Mouse (Mus musculus): Measurements from ENCODE around the gene Olfr671. TPM values are rescaled to one million over a fixed set of nuclear protein-coding genes. Genes with fewer than 3 reads are reported as not detected.
"Not testable (repeated sequence)": the region's sequence is repeated elsewhere in the genome, so short reads cannot be mapped to it uniquely, and the experiment has no call there.

Olfr671 gene
- not detected in 2 replicates for polyA plus RNA-seq (2012; rRNA removed)

DNA sequence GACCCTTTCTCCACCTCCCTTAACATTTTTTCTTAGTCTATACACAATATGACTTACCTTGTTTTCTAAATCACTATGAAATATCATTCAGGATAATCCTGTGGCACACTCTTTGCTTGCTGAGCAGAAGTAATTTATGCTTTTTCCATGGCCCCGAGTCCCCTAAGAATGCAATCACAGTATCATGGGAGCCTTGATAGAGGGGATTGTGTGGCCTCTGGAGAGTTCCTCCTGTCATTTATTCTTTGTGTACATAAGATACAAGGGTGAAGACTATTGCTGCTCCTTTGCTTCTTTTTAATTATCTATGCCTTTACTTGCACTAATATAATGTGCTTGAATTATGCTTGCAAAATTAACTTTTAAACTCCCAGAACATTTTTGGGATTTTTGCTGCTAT lies at the start of gene Olfr671:
Gene Olfr671, minus strand, starts transcription at position 101 of the 400 bp plus-strand sequence.
- Histone ChIP-seq H3K4me1 (ENCODE audit: control insufficient read depth, insufficient read depth, low read length) (no peaks in the 10 kb centered on the region), H3K4me3 (ENCODE audit: insufficient read depth, low read length) (no peak within 1 kb of the TSS), H3K27ac (ENCODE audit: insufficient read depth, low read length) (no peak within 1 kb of the TSS)
- TF ChIP-seq POLR2A (IDR thresholded peaks at IDR 0.05; ENCODE audit: extremely low read depth, insufficient read depth, low read length) (no peak), CTCF (IDR thresholded peaks at IDR 0.05; ENCODE audit: extremely low read depth, insufficient read depth, low read length) (no peak)

DNA sequence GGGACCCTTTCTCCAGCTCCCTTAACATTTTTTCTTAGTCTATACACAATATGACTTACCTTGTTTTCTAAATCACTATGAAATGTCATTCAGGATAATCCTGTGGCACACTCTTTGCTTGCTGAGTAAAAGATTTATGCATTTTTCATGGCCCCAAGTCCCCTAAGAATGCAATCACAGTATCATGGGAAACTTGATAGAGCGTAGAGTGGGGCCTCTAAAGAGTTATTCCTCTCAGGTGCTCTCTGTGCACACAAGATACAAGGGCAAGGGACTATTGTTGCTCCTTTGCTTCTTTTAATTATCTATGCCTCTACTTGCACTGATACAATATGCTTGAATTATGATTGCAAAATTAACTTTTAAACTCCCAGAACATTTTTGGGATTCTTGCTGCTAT lies 49.4 kb upstream of the Olfr671 start, which contains the start of gene Olfr675:
Gene Olfr675, minus strand, starts transcription at position 101 of the 400 bp plus-strand sequence.
- Histone ChIP-seq H3K4me3 (ENCODE audit: insufficient read depth, low read length) (no peak within 1 kb of the TSS), H3K4me1 (ENCODE audit: control insufficient read depth, insufficient read depth, low read length) (no peaks in the 10 kb centered on the region), H3K27ac (ENCODE audit: insufficient read depth, low read length) (no peak within 1 kb of the TSS)
- TF ChIP-seq POLR2A (IDR thresholded peaks at IDR 0.05; ENCODE audit: extremely low read depth, insufficient read depth, low read length) (no peak), CTCF (IDR thresholded peaks at IDR 0.05; ENCODE audit: extremely low read depth, insufficient read depth, low read length) (no peak)

- H3K4me1 ChIP-seq (ENCODE audit: control insufficient read depth, insufficient read depth, low read length): no peaks in the 10 kb centered on the region
- no peak overlapping the region for H3K4me3 ChIP-seq (ENCODE audit: insufficient read depth, low read length)
- TF ChIP-seq CTCF (IDR thresholded peaks at IDR 0.05; ENCODE audit: extremely low read depth, insufficient read depth, low read length) (no peak; the same call in 1 of the 2 replicates), POLR2A (IDR thresholded peaks at IDR 0.05; ENCODE audit: extremely low read depth, insufficient read depth, low read length) (no peak)
- no peak overlapping the region for H3K27ac ChIP-seq (ENCODE audit: insufficient read depth, low read length)
These were observed 43.6 kb upstream of the Olfr671 start for GRCm38 (mm10) chr7:105022530-105022929.

- H3K27ac ChIP-seq (ENCODE audit: insufficient read depth, low read length): no peak within 1 kb of the TSS
These were observed 23.0 kb upstream of the Olfr671 start, which contains the start of gene Olfr672 for GRCm38 (mm10) chr7:105001929-105002328. Olfr672 (minus strand) TSS chr7:105002029.

GRCm38 (mm10) chr7:104972507-104972906 lies 6.4 kb downstream of the Olfr671 start:
- H3K4me3 ChIP-seq (ENCODE audit: insufficient read depth, low read length); H3K27ac ChIP-seq (ENCODE audit: insufficient read depth, low read length); H3K4me1 ChIP-seq (ENCODE audit: control insufficient read depth, insufficient read depth, low read length): not testable (repeated sequence)

More at GRCm38 (mm10) chr7:105001929-105002328, 23.0 kb upstream of the Olfr671 start, which contains the start of gene Olfr672:
- TF ChIP-seq CTCF (IDR thresholded peaks at IDR 0.05; ENCODE audit: extremely low read depth, insufficient read depth, low read length) (no peak), POLR2A (IDR thresholded peaks at IDR 0.05; ENCODE audit: extremely low read depth, insufficient read depth, low read length) (no peak)
- Histone ChIP-seq H3K4me1 (ENCODE audit: control insufficient read depth, insufficient read depth, low read length) (no peaks in the 10 kb centered on the region), H3K4me3 (ENCODE audit: insufficient read depth, low read length) (no peak within 1 kb of the TSS)

DNA sequence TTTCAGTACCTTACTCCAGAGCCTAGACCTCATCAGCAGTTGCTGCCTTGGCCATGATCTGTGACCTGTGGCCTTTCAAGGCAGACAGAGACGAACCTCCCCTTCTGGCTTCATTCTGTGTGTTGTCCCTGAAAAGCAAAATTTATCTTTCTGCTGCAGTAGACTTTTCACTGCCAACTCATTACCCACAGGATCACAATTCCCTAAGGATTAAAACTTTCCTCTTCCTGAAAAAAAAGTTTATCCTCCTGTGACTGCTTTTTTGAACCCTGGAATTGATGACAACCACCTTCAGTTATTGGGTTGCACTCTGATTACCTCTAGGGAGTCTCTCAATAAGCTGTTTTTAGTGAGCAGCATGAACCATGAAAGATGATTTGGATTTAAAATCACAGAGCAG lies 16.4 kb downstream of the Olfr671 start, which contains the start of gene Olfr670:
Gene Olfr670, minus strand, starts transcription at position 101 of the 400 bp plus-strand sequence.
- H3K4me1 ChIP-seq (ENCODE audit: control insufficient read depth, insufficient read depth, low read length): no peaks in the 10 kb centered on the region
- TF ChIP-seq CTCF (IDR thresholded peaks at IDR 0.05; ENCODE audit: extremely low read depth, insufficient read depth, low read length): no peak
- no peak for TF ChIP-seq POLR2A (IDR thresholded peaks at IDR 0.05; ENCODE audit: extremely low read depth, insufficient read depth, low read length)
- no peak within 1 kb of the TSS for H3K27ac ChIP-seq (ENCODE audit: insufficient read depth, low read length)
- H3K4me3 ChIP-seq (ENCODE audit: insufficient read depth, low read length): no peak within 1 kb of the TSS

GRCm38 (mm10) chr7:104950234-104950633 lies 28.7 kb downstream of the Olfr671 start:
- not testable (repeated sequence) for H3K4me1 ChIP-seq (ENCODE audit: control insufficient read depth, insufficient read depth, low read length); H3K4me3 ChIP-seq (ENCODE audit: insufficient read depth, low read length); H3K27ac ChIP-seq (ENCODE audit: insufficient read depth, low read length)

GRCm38 (mm10) chr7:104933940-104934339 lies 45.0 kb downstream of the Olfr671 start, which contains the start of gene Olfr669:
Olfr669 (plus strand) TSS chr7:104934240.
- H3K27ac ChIP-seq (ENCODE audit: insufficient read depth, low read length): no peak within 1 kb of the TSS
- no peak for TF ChIP-seq CTCF (IDR thresholded peaks at IDR 0.05; ENCODE audit: extremely low read depth, insufficient read depth, low read length)
- no peak for TF ChIP-seq POLR2A (IDR thresholded peaks at IDR 0.05; ENCODE audit: extremely low read depth, insufficient read depth, low read length)
- no peaks in the 10 kb centered on the region for H3K4me1 ChIP-seq (ENCODE audit: control insufficient read depth, insufficient read depth, low read length)
- no peak within 1 kb of the TSS for H3K4me3 ChIP-seq (ENCODE audit: insufficient read depth, low read length)

DNA sequence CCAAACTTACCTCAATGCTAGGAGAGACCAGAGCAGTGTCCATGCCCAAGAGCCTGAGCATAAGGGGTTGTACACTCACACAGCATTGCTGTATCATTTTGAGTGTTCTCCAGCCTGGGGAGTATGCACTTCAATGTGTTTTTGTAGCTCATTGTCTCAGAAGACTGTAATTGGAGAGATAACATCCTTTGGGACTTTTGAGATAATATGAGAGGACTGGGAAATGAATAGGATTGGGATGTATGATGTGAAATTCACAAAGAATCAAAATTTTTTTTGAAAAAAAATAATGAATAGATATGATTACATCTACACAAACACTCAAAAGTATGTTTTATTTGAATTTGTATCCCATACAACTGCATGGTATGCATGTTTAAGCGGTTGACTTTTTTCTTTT lies 51.0 kb downstream of the Olfr671 start, which contains the start of gene Olfr668:
Gene Olfr668, minus strand, starts transcription at position 101 of the 400 bp plus-strand sequence.
- no peak within 1 kb of the TSS for H3K4me3 ChIP-seq (ENCODE audit: insufficient read depth, low read length)
- H3K4me1 ChIP-seq (ENCODE audit: control insufficient read depth, insufficient read depth, low read length): no peaks in the 10 kb centered on the region
- H3K27ac ChIP-seq (ENCODE audit: insufficient read depth, low read length): no peak within 1 kb of the TSS
- no peak for TF ChIP-seq POLR2A (IDR thresholded peaks at IDR 0.05; ENCODE audit: extremely low read depth, insufficient read depth, low read length)
- TF ChIP-seq CTCF (IDR thresholded peaks at IDR 0.05; ENCODE audit: extremely low read depth, insufficient read depth, low read length): no peak

Other genes starting within 250 kb of the Olfr671 start
- not detected in 2 replicates for gene Usp17le, start 201.7 kb downstream of the Olfr671 start, polyA plus RNA-seq (2012; rRNA removed)
- gene Usp17lb, start 136.5 kb downstream of the Olfr671 start, polyA plus RNA-seq (2012; rRNA removed): not detected in 2 replicates
- gene Usp17la, start 122.1 kb downstream of the Olfr671 start, polyA plus RNA-seq (2012; rRNA removed): not detected in 2 replicates
- not detected in 2 replicates for gene Olfr665, start 101.1 kb downstream of the Olfr671 start, polyA plus RNA-seq (2012; rRNA removed)
- gene Olfr666, start 83.2 kb downstream of the Olfr671 start, polyA plus RNA-seq (2012; rRNA removed): not detected in 2 replicates
- gene Olfr667, start 57.6 kb downstream of the Olfr671 start, polyA plus RNA-seq (2012; rRNA removed): not detected in 2 replicates
- gene Olfr668, start 51.1 kb downstream of the Olfr671 start, polyA plus RNA-seq (2012; rRNA removed): not detected in 2 replicates
- gene Olfr669, start 44.9 kb downstream of the Olfr671 start, polyA plus RNA-seq (2012; rRNA removed): not detected in 2 replicates
- gene Olfr670, start 16.5 kb downstream of the Olfr671 start, polyA plus RNA-seq (2012; rRNA removed): not detected in 2 replicates
- not detected in 2 replicates for gene Olfr672, start 22.9 kb upstream of the Olfr671 start, polyA plus RNA-seq (2012; rRNA removed)
- not detected in 2 replicates for gene Olfr675, start 49.3 kb upstream of the Olfr671 start, polyA plus RNA-seq (2012; rRNA removed)
- not detected in 2 replicates for gene Olfr676, start 53.6 kb upstream of the Olfr671 start, polyA plus RNA-seq (2012; rRNA removed)
- gene Olfr677, start 72.2 kb upstream of the Olfr671 start, polyA plus RNA-seq (2012; rRNA removed): not detected in 2 replicates
- not detected in 2 replicates for gene Olfr678, start 85.3 kb upstream of the Olfr671 start, polyA plus RNA-seq (2012; rRNA removed)
- not detected in 2 replicates for gene Olfr679, start 102.1 kb upstream of the Olfr671 start, polyA plus RNA-seq (2012; rRNA removed)
- gene Olfr680-ps1, start 113.7 kb upstream of the Olfr671 start, polyA plus RNA-seq (2012; rRNA removed): not detected in 2 replicates
- not detected in 2 replicates for gene Olfr681, start 137.7 kb upstream of the Olfr671 start, polyA plus RNA-seq (2012; rRNA removed)
- gene Olfr683, start 167.9 kb upstream of the Olfr671 start, polyA plus RNA-seq (2012; rRNA removed): not detected in 2 replicates
- not detected in 2 replicates for gene Olfr684, start 184.5 kb upstream of the Olfr671 start, polyA plus RNA-seq (2012; rRNA removed)
- gene Olfr685, start 206.9 kb upstream of the Olfr671 start, polyA plus RNA-seq (2012; rRNA removed): not detected in 2 replicates
- gene Olfr686, start 228.4 kb upstream of the Olfr671 start, polyA plus RNA-seq (2012; rRNA removed): 0.13 TPM in 1 of 2 replicates, not detected in the other